Mouse (Mus musculus) heart, postnatal 0 days (tissue): ENCODE results near the gene Usp40.

Experiments
- CTCF ChIP-seq: IDR thresholded peaks from 2 replicates; pipeline ENCODE4 v1.5.1; 2016; ENCODE audit warnings: antibody characterized with exemption, control low read depth, low read depth
- EP300 ChIP-seq: IDR thresholded peaks from 2 replicates; pipeline ENCODE4 v1.6.1; 2016; ENCODE audit warnings: antibody characterized with exemption, low read depth

DNA sequence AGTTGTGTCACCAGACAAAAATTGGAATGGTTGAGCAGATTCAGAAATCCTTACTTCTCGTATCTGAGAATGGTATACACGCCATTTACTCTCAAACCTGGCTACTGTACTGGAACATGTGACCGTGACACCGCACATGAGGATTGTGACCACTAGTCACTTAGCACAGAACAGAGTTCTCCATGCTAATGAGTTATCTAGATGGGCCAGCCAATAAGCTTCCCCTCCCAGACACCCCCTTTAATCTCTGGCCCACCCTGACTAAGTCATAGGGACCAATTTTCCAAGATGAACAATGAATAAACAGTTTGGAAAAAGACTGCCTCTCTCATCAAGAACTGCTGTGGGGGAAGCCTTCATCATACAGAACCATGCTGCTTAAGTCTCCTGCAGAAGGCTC lies 47.6 kb downstream of the Usp40 start:
- TF ChIP-seq CTCF (no peak), EP300 (no peak)
